Mouse (Mus musculus): ENCODE measurements at regions not wholly inside any gene's neighbourhood (a gene's known extent, or its start where the extent isn't known, plus 50 kb on each side); places are given as distances from the start of the nearest gene placed in this dataset.

DNA sequence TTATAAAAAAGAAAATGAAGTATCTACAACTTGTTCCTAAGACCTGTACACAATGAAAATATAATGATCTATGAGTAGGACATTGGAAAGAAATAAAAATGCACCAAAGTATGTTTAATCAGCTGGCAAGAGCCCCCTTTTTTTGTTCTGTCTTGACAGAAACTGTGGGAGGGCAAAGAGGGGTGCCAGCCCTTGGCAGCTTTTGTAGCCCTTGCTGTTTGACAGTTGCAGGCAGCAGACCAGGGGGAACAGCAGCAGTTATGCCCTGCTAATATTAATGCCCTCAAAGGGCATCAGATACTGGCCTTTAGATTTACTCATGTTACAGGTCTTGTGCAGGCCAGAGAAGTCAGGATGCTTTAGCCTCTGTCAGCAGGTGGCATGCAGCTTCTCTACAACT lies 93.0 kb upstream of the Tram1l1 start:
- TF ChIP-seq MAFK (IDR thresholded peaks at IDR 0.05; ENCODE audit: insufficient read depth, low read depth, low read length) = no peak
- no peak for TF ChIP-seq CHD2 (IDR thresholded peaks at IDR 0.05; ENCODE audit: low read depth, low read length)
- no peak for TF ChIP-seq ZNF384 (IDR thresholded peaks at IDR 0.05; ENCODE audit: low read depth, low read length)
- no peak for TF ChIP-seq HCFC1 (IDR thresholded peaks at IDR 0.05; ENCODE audit: borderline replicate concordance, insufficient read depth, low read length)
